Mouse (Mus musculus) liver, adult 2 months (tissue): ENCODE data around the gene Clcc1.

Experiments used
- CTCF ChIP-seq: fragments of 200-500 bp; IDR thresholded peaks from 2 replicates; pipeline ENCODE4 v1.5.1; 2011; ENCODE audit warnings: low read depth, low read length, control low read depth
- POLR2A ChIP-seq: fragments of 200-500 bp; IDR thresholded peaks from 2 replicates; pipeline ENCODE4 v1.6.1; 2011; ENCODE audit warnings: low read length, control low read depth; ENCODE audit not compliant: insufficient read depth; ENCODE audit errors: extremely low read depth

- TF ChIP-seq CTCF = no peak
- no peak for TF ChIP-seq POLR2A
Measured at GRCm38 (mm10) chr3:108644856-108645255, 8.9 kb upstream of the Clcc1 start.
